Mouse (Mus musculus) heart, adult 11 months (tissue): ENCODE measurements around the gene Fgfr2.

Experiments used
- DNase-seq: peaks from one replicate; pipeline ENCODE4 v3.0.0; 2022

Fgfr2 gene

GRCm38 (mm10) chr7:132347273-132348045 lies 775.7 kb downstream of the Fgfr2 start:
- DNase-seq: peak; percentile 94

DNA sequence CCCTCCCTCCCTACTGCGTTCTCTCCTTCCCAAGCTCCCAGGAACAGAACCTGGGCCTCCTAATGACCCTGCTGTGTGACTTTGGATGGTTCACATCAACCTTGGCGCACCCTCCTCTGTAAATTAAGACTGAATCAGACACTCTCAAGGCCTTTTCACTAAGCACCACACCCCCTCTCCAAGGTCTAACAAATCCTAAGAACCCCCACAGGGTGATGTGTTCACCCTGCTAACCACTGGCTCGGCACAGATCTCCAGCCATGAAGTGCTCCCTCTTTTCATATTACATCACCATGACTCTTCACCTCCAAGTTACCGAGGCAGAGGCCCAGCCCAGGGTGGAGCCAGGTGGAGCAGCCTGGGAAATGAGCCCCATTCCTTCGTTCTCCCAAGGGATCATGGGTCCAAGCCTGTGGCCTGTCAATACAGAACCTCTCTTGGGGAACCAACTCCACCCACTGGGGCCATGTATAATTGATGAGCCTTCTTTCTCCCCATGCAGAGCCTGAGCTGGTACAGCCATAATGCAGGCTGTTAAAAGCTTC lies 777.6 kb downstream of the Fgfr2 start:
- no peak for DNase-seq

DNA sequence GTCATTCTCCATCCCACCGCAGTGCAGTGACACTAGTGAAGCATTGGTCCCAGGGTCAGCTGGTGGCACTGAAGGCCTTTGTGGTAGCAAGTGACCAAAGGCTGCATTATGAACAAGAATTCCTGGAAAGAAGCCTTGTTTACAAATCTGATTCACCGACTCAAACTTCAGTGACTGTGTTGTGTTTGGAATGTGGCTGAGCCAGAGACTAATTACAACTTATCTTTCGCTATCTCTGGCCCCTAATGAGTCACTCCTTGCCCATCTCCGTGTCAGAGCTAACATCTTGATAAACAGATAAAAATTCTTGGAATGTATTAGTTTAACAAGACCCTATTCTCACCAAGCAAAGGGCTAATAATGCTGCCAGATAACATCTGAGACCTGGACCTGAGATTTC lies 778.5 kb downstream of the Fgfr2 start:
- no peak for DNase-seq

DNA sequence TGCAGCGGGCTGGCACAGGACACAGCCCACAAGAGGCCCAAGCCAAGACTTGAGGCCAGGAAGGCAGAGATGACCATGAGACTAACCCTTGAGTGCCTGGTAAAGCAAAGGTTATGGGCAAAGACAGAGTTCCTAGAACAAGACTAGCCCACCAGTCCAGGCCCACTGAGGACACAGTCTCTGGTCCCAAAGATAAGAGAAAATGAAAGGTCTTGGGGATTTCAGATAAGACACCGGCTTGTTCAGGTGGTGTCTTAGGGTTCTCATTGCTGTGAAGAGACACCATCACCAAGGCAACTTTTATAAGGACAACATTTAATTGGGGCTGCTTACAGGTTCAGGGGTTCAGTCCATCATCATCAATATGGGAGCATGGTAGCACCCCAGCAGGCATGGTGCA lies 779.2 kb downstream of the Fgfr2 start:
- no peak for DNase-seq

GRCm38 (mm10) chr7:132343146-132343545 lies 780.0 kb downstream of the Fgfr2 start:
- DNase-seq: no peak

GRCm38 (mm10) chr7:132339041-132339839 lies 783.9 kb downstream of the Fgfr2 start:
- DNase-seq: peak; percentile 98

- peak; percentile 97 for DNase-seq
Measured at GRCm38 (mm10) chr7:132338350-132338749, 784.8 kb downstream of the Fgfr2 start.

- DNase-seq: no peak
Measured at GRCm38 (mm10) chr7:132337268-132337917, 785.8 kb downstream of the Fgfr2 start.

DNA sequence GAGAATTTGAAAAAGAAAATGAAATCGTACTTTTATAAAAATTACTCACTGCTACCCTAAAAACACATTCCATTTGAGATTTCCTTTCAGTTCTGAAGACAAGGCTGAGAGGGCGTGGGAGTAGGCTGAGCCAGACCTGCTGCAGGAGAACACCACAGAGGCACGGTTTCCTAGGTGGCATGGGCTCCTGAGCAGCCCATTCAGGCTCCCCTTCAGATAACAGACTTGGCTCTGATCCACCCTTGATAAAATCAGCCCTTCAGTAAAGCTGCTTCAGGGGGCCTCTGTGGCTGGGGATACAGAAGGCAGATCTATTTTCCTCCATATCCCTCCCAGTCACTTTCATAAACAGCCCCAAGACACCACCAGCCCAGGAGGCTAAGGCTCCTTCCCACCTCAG lies 786.4 kb downstream of the Fgfr2 start:
- DNase-seq: no peak

DNA sequence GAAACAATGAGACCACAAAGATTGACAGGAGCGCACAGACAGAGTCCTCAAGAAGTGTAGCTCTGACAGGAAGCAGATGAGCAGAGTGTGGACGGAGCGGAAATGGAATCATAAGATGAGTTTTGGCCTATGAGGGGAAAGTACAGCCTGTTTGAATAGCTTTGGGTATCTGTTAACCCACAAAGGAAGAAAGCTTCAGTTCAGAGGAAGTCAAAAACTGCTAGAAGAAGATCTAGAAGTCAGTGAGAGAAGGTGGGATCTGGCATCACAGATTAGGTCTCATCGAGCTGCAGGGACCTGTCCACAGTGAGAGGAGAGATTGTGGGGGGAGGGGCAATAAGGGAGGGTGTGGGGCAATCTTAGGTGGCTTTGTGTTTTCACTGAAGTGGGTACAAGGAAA lies 787.8 kb downstream of the Fgfr2 start:
- DNase-seq: no peak

GRCm38 (mm10) chr7:132333078-132333477 lies 790.1 kb downstream of the Fgfr2 start:
- no peak for DNase-seq

DNA sequence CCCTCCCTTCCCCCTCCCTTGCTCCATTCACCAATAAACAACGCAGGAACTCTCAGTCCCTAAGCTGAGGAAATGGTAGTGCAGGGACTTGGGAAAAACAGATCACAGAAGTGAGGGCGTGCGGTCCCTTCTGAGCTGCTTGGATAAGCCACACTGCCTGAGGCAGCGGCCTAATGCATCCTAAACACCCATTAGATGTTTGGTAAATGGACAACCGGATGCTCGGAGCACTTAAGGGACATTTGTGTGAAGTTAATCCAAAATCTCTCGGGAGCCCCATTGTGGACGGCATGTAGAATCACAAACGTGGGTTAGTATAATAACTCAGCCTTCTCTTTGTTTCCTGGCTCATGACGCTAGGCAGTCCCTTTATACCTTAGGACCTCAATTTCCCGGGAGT lies 791.0 kb downstream of the Fgfr2 start:
- DNase-seq: peak; percentile 86

- DNase-seq: no peak
Measured at GRCm38 (mm10) chr7:132330179-132330578, 793.0 kb downstream of the Fgfr2 start.

GRCm38 (mm10) chr7:132328648-132329047 lies 794.5 kb downstream of the Fgfr2 start:
- DNase-seq: no peak

- peak; percentile 93 for DNase-seq
Measured at GRCm38 (mm10) chr7:132325549-132326331, 797.4 kb downstream of the Fgfr2 start.

DNA sequence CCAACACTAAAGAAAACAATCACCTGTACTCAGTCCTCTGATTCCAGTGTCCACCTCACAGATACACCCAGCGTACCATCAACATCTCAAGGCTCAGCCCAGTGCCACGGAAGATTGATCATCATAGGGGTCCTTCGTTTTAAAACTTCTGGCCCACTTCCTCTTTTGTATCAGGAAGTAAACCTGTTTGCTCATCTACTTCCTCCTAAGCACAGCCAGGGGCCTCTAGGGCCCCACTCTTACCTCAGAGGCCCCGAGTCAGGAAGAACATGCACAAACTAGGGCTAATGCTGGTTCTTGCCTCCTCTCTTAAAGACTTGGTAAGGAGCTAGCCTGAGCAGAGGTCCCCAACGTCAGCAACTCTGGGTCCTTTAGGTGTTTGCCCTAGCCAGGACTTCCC lies 799.7 kb downstream of the Fgfr2 start:
- DNase-seq: no peak

GRCm38 (mm10) chr7:132321392-132321958 lies 801.7 kb downstream of the Fgfr2 start:
- no peak for DNase-seq

- peak; percentile 98 for DNase-seq
Measured at GRCm38 (mm10) chr7:132317036-132317541, 806.1 kb downstream of the Fgfr2 start, which contains the start of gene Chst15. TSS of gene Chst15 (minus strand) at chr7:132317228.

GRCm38 (mm10) chr7:132316101-132317035 lies 806.8 kb downstream of the Fgfr2 start:
- peak; percentile 97 for DNase-seq
